Comparison of ENCODE assay signal across 25 mouse cellular contexts in the genomic region with DNA sequence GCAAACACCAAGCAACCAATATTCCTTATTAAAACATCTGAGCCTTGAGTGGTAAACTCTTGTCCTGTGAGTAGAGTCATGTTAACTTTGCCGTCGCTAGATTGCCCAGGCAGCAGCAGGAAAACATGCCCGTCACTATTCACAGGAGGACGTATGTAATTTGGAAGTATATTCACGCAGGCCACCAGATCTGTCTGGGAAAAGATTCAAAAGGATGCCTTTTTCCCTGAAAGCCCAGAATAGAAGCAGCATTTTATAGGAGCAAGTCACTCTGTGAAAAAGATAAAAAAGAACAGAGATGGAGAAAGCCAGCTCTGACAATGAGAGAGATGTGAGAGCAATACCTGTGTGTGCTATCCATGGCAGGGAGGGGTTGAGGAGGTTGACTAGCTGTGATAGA. TPM values are rescaled to one million over a fixed set of nuclear protein-coding genes. Genes with fewer than 3 reads are reported as not detected.
DNase-seq lines count a peak whose midpoint lies in the region; ATAC-seq and TF ChIP-seq lines count a peak whose summit lies in the region.
"Had no signal": no experiment of that assay in that cellular context is flagged by ENCODE, and none has a peak within 500 bp of the region (broad histone marks: within the 10 kb centered on the region; RNA-seq: fewer than 3 reads in every experiment).

No protein-coding gene starts in this region.

- WGBS in forebrain, postnatal 0 days, result 41% methylated on average over 5 of the region's 5 CpGs
- WGBS in forebrain, embryonic 15.5 days, result 58% methylated on average over 5 of the region's 5 CpGs
- 57% methylated on average over 5 of the region's 5 CpGs for WGBS in hindbrain, postnatal 0 days
- 91% methylated on average over 5 of the region's 5 CpGs for WGBS in hindbrain, embryonic 10.5 days

- no peak overlapping the region for H3K9ac ChIP-seq in forebrain, postnatal 0 days
- H3K9ac ChIP-seq in forebrain, embryonic 15.5 days (replicated peaks), result no peak overlapping the region
- no peak overlapping the region for H3K9ac ChIP-seq in hindbrain, postnatal 0 days (replicated peaks; ENCODE audit: low read length)
- H3K9ac ChIP-seq: embryonic facial prominence, embryonic 13.5 days; forebrain, embryonic 12.5 days; hindbrain, embryonic 13.5 days had no signal

- H3K4me2 ChIP-seq in forebrain, postnatal 0 days (ENCODE audit: low read depth), result no peak overlapping the region
- no peak overlapping the region for H3K4me2 ChIP-seq in forebrain, embryonic 15.5 days (replicated peaks)
- H3K4me2 ChIP-seq in hindbrain, postnatal 0 days (ENCODE audit: low read depth, low read length), result no peak overlapping the region
- H3K4me2 ChIP-seq: embryonic facial prominence, embryonic 13.5 days; forebrain, embryonic 12.5 days; heart, embryonic 11.5 days; hindbrain, embryonic 13.5 days had no signal

- 0 out of 2 replicates have a peak, but pooled peaks cover 3% of the 10 kb centered on the region for H3K4me1 ChIP-seq in forebrain, postnatal 0 days (ENCODE audit: insufficient read depth)
- H3K4me1 ChIP-seq in forebrain, embryonic 15.5 days, result peaks cover 7% of the 10 kb centered on the region; the same call in 1 of the 2 replicates
- H3K4me1 ChIP-seq in hindbrain, postnatal 0 days (ENCODE audit: insufficient read depth, low read length), result no peaks in the 10 kb centered on the region
- 0 out of 2 replicates have a peak, but pooled peaks cover 3% of the 10 kb centered on the region for H3K4me1 ChIP-seq in hindbrain, embryonic 10.5 days (replicated peaks)
- H3K4me1 ChIP-seq: embryonic facial prominence, embryonic 13.5 days; forebrain, embryonic 12.5 days had no signal

- no peaks in the 10 kb centered on the region for H3K27me3 ChIP-seq in forebrain, postnatal 0 days (ENCODE audit: insufficient read depth, low read length)
- no peaks in the 10 kb centered on the region for H3K27me3 ChIP-seq in forebrain, embryonic 15.5 days
- H3K27me3 ChIP-seq in hindbrain, postnatal 0 days (ENCODE audit: insufficient read depth, low read length), result no peaks in the 10 kb centered on the region
- H3K27me3 ChIP-seq in hindbrain, embryonic 10.5 days (ENCODE audit: insufficient read depth, poor library complexity, severe bottlenecking), result no peaks in the 10 kb centered on the region
- H3K27me3 ChIP-seq: forebrain, embryonic 12.5 days; hindbrain, embryonic 13.5 days had no signal

- no peak for ATAC-seq in forebrain, postnatal 0 days
- ATAC-seq in forebrain, embryonic 15.5 days (replicated peaks), result no peak
- no peak for ATAC-seq in hindbrain, postnatal 0 days
- ATAC-seq: activated CD4-positive, CD25-positive, alpha-beta regulatory T cell, adult 4 months; forebrain, embryonic 16.5 days; hindbrain, embryonic 16.5 days; inflammation-experienced regulatory T-cells, adult 6 months; intestine, embryonic 16.5 days had no signal

- TF ChIP-seq CTCF in forebrain, postnatal 0 days (IDR thresholded peaks at IDR 0.05; ENCODE audit: low read depth), result no peak
- no peak for TF ChIP-seq CTCF in hindbrain, postnatal 0 days (IDR thresholded peaks at IDR 0.05; ENCODE audit: low read depth)

- no peak overlapping the region for H3K4me3 ChIP-seq in forebrain, postnatal 0 days (ENCODE audit: low read depth, low read length)
- no peak overlapping the region for H3K4me3 ChIP-seq in forebrain, embryonic 15.5 days
- no peak overlapping the region for H3K4me3 ChIP-seq in hindbrain, postnatal 0 days (ENCODE audit: low read length)
- no peak overlapping the region for H3K4me3 ChIP-seq in hindbrain, embryonic 10.5 days
- H3K4me3 ChIP-seq: embryonic facial prominence, embryonic 10.5 days; embryonic facial prominence, embryonic 13.5 days; erythroblast, embryonic 14.5 days; forebrain, embryonic 12.5 days; hindbrain, embryonic 13.5 days had no signal

- no peak overlapping the region for H3K27ac ChIP-seq in forebrain, postnatal 0 days (ENCODE audit: low read depth, low read length)
- no peak overlapping the region for H3K27ac ChIP-seq in forebrain, embryonic 15.5 days (replicated peaks)
- no peak overlapping the region for H3K27ac ChIP-seq in hindbrain, postnatal 0 days
- no peak overlapping the region for H3K27ac ChIP-seq in hindbrain, embryonic 10.5 days
- H3K27ac ChIP-seq: embryonic facial prominence, embryonic 10.5 days; embryonic facial prominence, embryonic 13.5 days; forebrain, embryonic 12.5 days; hindbrain, embryonic 13.5 days had no signal

- H3K36me3 ChIP-seq in forebrain, postnatal 0 days (ENCODE audit: insufficient read depth), result no peaks in the 10 kb centered on the region
- no peaks in the 10 kb centered on the region for H3K36me3 ChIP-seq in forebrain, embryonic 15.5 days
- H3K36me3 ChIP-seq in hindbrain, postnatal 0 days (ENCODE audit: insufficient read depth, low read length), result no peaks in the 10 kb centered on the region
- no peaks in the 10 kb centered on the region for H3K36me3 ChIP-seq in hindbrain, embryonic 10.5 days
- H3K36me3 ChIP-seq: embryonic facial prominence, embryonic 10.5 days; embryonic facial prominence, embryonic 13.5 days; forebrain, embryonic 12.5 days; hindbrain, embryonic 13.5 days had no signal

- peak; percentile 45 for DNase-seq in forebrain, postnatal 0 days
- peak; percentile 4 for DNase-seq in hindbrain, postnatal 0 days (ENCODE audit: low spot score)
- DNase-seq in hindbrain, embryonic 10.5 days (ENCODE audit: low spot score), result no peak
- peak; percentile 28 to 37 for DNase-seq in right cerebral cortex, postnatal 10 days (ENCODE audit: low spot score in 2 of 2)
- no peak for DNase-seq in right cerebral cortex, postnatal 25 days
- DNase-seq in gastrocnemius, adult 18-20 months (ENCODE audit: low spot score), result no peak
- DNase-seq: adrenal gland, adult 8-10 months; adrenal gland, postnatal 25 days; cerebellum, adult 11 months; cerebellum, adult 2 months; cerebellum, adult 9-11 months; gastrocnemius, postnatal 14 days; heart, adult 11 months had no signal

- no peaks in the 10 kb centered on the region for H3K9me3 ChIP-seq in forebrain, postnatal 0 days (ENCODE audit: low read length)
- H3K9me3 ChIP-seq in forebrain, embryonic 15.5 days, result no peaks in the 10 kb centered on the region
- no peaks in the 10 kb centered on the region for H3K9me3 ChIP-seq in hindbrain, postnatal 0 days (ENCODE audit: low read length)
- H3K9me3 ChIP-seq in hindbrain, embryonic 10.5 days, result no peaks in the 10 kb centered on the region
- H3K9me3 ChIP-seq: embryonic facial prominence, embryonic 10.5 days; embryonic facial prominence, embryonic 13.5 days; forebrain, embryonic 12.5 days; hindbrain, embryonic 13.5 days had no signal

RNA-seq across cellular contexts. Expression of a gene that starts 49.4 kb away (rescaled TPM):
- 21.4 and 24.8 TPM in 2 replicates for total RNA-seq in forebrain, postnatal 0 days (2014; rRNA removed)
- 18.2 and 19.8 TPM in 2 replicates for polyA plus RNA-seq in forebrain, postnatal 0 days (2015; fragmentation: Nextera tagmentation; extraction: Ambion mirVana)
- 22.0 and 23.8 TPM in 2 replicates for polyA plus RNA-seq in forebrain, embryonic 15.5 days (2015; fragmentation: Nextera tagmentation; extraction: Ambion mirVana)
- total RNA-seq in hindbrain, postnatal 0 days (2014; rRNA removed), result 11.1 and 12.0 TPM in 2 replicates
- polyA plus RNA-seq in hindbrain, postnatal 0 days (2015; fragmentation: Nextera tagmentation; extraction: Ambion mirVana), result 15.6 and 17.1 TPM in 2 replicates
- 27.0 and 29.4 TPM in 2 replicates for polyA plus RNA-seq in hindbrain, embryonic 10.5 days (2016; fragmentation: Nextera tagmentation; extraction: Ambion mirVana)
- 10 to 100 TPM; 51.4 to 51.7 TPM for total RNA-seq in gastrocnemius, adult 18-20 months (2021)

Comparison
In these comparisons a context has a peak if more than half of its experiments do, and no peak if none do; other contexts are left out.
1. DNase-seq: peak in forebrain, postnatal 0 days (single experiment), hindbrain, postnatal 0 days (single experiment) and right cerebral cortex, postnatal 10 days (2 of 2); none in hindbrain, embryonic 10.5 days (single experiment), right cerebral cortex, postnatal 25 days (single experiment) and gastrocnemius, adult 18-20 months (single experiment).